Mouse (Mus musculus) E14TG2a.4 (cell line): ENCODE measurements around the gene Cdkl1.

Experiments used
- CTCF ChIP-seq: conservative IDR thresholded peaks from 2 replicates; pipeline ENCODE4 v1.5.1; 2014; ENCODE audit warnings: low read length
- NANOG ChIP-seq: IDR thresholded peaks from 2 replicates; pipeline ENCODE4 v1.6.1; 2014; ENCODE audit warnings: borderline replicate concordance, low read length, mixed read lengths
- POU5F1 ChIP-seq: IDR thresholded peaks from 2 replicates; pipeline ENCODE4 v1.6.1; 2014; ENCODE audit warnings: low read length, borderline replicate concordance

DNA sequence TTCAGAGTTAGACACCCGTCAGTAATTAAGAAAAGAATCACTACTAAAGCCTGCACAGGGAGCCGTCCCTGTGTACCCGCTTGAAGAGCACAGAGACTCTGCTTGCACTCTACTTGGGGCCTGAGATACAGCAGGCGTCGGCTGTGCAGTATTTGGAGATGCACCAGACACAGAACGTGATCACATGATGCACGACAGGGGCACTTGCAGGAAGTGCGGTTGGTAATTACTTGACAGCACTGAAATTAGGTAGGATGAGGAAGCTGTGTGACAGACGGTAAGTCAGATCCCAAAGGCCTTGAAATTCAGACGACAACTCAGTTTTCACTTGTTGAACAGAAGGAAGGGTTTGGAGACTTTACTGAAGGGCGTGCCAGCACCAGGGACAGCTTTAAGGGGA is 47.3 kb upstream of the Cdkl1 start:
- TF ChIP-seq CTCF (no peak), POU5F1 (no peak), NANOG (no peak)
